Mouse (Mus musculus): ENCODE measurements around the gene Rnf217.

The Rnf217 gene

DNA sequence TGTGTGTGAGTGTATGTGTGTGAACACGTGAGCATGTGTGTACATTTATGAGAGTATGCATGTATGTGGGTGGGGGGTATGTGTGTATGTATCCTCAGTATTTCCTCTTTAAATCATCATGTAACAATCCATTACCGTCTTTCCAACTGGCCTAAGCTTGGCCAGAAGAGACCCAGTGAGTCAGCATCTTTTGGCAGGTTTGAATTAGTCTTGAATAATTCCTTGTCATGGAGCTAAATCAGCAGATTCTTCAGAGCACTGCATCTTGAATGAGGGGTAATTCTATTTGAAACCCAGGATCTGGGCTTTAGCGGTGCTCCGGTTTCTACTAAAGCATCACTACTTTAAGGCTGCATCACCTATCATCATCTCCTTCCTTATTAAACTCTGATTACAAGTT is 55.7 kb downstream of the Rnf217 start:
- no peak for DNase-seq

DNA sequence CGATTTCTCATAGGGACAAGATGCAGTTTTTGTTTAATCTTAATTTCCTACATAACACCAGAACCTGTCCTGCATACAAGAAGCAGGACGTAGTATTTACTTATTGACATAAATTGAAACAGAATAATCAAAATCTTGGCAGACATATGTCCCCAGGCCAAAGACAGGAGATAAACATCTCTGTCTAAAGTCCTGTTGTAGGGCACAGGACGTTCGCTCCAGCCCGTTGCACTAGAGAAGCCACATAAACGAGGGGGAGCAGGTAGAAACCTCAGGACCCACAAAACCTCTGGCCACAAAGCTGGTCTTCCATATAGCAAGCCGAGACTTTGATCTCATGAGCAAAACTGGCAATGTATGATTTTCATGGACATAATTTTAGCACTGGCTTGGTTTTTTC is 57.1 kb downstream of the Rnf217 start:
- DNase-seq: no peak

DNA sequence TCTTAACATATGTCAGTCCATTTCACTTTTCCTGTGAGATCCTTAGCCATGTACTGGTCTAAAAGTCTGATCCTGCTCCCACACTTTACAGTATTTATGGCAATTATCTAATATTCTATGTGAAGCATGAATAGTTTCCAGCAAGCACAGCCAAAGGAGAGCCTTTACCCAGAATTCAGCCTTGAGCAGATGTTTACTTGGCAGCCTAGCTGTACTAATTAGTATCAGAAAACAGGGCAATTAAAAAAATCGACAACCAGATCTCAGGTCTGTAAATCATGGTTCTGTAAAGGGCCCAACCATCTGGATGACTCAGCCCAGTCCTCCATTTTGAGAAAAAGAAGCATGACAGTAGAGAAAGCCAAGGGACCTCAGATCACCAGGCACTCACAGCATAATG is 57.6 kb downstream of the Rnf217 start:
- no peak for DNase-seq

DNA sequence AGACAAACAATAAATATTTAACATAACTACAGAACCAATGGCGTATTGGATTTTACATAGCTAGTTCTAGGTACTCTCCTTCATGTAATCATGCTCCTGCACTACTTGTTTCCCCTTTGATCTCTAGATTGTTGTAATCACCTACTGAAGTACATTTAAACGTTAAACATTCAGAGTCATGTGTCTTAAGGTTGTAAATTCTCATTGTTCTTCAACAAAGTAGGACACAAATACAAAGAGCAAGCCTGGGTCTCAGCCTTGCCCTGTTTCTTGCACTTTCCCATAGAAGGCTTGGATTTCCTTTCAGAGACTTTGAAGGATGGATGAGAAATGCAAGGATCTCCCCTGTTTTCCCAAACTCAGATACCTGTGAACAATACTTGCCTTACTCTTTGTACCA is 61.8 kb downstream of the Rnf217 start:
- DNase-seq: no peak

DNA sequence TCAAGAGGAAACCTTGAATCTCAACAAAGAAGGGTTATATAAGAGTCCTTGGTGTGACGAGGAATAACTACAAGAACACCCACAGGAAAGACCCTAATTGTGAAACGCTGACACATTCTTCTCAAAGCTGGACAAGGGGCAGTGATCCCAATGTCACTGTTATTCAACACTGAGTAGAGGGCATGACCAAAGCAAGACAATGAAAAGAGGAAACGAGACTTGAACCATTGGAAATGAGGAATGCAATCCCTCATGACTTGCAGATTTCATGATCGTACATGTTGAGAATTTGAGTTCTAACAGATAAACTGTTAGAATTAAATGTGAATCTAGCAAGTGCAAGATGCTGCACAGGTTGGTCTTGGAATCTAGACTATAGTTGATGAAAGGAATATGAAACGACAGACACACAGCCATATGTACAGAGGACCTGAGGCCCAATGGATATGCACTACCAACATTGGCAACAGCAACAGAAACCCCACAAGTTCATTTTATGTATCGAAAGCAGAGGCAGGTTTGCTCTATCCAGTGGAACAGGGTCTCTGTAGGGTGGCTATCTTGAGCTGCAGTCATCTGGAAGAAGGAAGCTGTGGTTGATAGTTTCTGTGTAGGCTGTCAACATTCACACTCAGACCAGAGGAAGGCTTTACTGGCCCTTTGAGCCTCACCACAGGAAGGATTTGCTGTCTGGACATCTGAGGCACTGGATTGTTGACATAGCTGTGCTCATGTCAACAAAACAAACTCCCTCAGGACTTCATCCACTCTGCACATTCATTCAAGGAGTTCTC is 64.6 kb downstream of the Rnf217 start:
- DNase-seq: no peak

DNA sequence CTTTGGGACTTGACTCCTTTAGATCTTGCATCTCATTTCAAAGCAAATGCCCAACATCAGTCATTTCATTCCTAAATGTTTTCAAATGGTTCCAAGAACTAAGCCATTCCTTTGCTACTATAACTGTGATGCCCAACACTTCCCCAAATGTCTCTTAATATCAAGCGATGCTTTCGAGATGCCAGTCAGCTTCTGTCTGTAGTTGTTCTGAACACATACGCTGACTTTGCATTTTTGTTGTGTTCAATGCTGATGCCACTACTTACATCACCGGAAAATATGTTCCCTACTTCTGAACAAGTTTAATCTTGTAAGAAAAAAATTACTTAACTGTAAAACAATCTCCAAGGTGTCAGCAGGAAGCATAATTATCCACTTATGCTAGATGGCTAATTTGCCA is 68.5 kb downstream of the Rnf217 start:
- DNase-seq: no peak

DNA sequence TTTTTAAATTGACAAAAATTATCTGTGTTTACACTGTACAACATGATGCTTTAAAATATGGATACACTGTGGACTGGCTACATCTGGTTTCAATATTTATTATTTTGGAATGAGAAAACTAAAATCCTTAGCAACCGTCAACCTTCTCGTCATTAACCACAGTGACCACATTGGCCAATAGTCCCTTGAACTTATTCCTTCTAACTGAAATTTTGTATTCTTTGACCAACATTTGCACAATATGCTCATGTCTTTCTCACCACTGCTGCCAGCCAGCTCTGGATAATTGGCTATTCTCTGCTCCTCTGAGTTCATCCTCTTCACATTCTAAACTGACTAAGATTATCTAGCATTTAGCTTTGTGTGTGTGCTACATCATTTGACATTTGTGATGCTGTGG is 69.6 kb downstream of the Rnf217 start:
- DNase-seq: no peak

DNA sequence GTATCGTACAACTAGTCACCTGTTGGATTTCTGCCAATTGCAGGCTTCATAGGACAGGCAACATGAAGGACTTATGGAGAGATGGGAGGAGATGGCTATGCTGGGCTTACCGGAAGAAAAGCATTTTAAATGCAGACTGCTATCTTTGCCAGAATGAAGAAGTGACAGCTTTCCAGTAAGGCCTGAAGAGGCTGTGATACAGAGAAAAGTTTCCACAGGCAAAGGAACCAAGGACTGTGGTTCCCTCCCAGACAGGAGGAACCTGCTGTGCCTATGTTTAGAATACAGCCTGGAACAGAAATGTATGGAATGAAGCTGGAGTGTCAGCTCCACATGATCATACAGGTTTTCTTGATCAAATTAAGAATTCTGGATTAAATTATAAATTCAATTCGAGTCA is 70.3 kb downstream of the Rnf217 start:
- no peak for DNase-seq

DNA sequence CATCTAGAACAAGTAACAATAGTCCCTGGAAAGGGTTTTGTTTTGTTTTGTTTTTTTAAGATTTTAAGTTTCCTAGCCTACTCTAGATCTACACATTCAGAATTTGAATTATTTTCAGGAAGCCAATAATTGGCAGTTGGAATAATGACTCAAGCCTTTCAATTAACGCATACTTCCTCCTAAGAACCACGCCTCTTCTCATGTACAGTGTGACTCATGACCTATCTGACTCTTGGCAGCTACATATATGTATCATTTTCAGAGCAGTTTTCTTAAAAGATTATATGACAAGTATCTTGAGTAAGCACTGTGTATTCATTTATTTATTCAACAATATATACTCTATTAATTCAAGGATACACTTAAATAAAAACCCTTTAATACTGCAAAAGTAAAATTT is 70.7 kb downstream of the Rnf217 start:
- no peak for DNase-seq

DNA sequence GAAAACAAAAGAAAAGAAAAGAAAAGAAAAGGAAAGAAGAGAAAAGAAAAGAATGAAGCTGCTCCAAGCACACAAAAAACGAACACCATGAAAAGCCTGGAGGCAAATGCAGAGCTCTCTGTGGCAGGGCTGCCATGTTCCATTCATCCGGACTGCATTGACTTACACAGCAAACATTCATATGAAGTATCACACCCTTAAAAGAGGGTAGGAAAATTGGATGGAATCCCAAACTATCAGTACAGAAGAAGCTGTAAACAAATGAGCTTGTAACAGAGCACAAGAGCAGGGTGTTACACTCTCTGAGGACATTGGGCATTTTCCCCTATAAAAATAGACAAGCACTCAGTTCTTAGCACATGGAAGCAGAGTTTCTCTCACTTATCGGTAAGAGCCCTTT is 71.8 kb downstream of the Rnf217 start:
- DNase-seq: no peak

DNA sequence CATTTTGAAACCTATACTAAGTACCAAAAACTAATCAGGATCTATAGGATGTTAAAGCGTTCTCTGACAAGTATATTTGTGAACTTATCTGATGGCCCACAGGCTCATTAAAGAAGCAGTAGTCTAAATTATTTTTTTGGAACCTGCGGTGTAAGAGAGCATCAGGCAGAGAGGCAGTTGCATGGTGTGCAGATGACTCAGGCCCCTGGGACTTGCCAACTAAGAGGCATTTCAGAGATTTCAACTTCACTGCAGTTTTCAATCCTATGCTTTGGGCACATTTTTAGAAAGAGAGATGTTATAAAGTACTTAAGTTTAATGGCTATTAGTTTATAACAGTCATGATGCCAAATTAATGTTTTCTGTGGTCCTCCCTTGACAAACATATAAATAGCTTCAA is 73.9 kb downstream of the Rnf217 start:
- DNase-seq: no peak

DNA sequence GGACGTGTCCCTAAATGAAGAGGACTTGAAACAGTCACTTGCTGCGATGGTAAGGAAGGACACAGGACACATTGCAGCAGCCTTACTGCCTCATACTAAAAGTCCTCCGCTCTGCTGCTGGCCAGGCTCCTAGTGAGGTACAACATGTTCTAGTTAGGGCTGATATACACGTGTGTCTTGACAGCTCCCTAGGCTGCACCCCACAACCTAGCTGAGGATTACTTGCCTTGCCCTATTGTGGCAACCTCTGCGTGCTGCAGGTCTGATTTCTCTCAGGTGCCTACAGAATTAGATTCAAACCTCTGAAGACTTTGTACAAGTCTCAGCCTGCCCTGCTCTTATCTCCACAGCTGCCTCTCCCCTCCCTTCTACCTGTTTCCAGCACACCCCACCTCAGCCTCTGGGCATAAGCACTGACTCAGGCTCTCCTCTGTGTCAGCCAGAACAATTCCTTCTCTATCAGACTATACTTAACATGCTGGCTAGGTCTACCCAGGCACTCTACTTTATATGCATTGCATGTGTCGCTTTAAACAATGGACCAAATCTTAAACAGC is 75.6 kb downstream of the Rnf217 start:
- DNase-seq: no peak

DNA sequence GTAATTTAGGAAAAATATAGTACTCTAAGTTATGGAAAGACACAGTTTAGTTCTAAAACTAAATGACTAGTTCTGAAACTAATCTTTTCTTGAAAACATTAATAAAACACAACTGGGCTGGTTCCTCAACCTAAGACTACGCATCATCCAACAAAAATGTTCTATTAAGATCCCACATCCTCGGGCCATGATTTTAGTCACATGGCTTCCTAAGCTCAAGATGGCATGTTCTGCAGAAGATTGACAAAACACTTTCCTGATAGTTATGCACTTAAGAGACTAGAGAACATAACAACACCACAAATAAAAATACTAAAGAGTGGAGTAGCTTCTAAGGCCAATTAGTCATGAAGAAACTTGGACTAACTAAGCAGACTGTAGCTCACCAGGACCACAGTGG is 76.2 kb downstream of the Rnf217 start:
- no peak for DNase-seq

DNA sequence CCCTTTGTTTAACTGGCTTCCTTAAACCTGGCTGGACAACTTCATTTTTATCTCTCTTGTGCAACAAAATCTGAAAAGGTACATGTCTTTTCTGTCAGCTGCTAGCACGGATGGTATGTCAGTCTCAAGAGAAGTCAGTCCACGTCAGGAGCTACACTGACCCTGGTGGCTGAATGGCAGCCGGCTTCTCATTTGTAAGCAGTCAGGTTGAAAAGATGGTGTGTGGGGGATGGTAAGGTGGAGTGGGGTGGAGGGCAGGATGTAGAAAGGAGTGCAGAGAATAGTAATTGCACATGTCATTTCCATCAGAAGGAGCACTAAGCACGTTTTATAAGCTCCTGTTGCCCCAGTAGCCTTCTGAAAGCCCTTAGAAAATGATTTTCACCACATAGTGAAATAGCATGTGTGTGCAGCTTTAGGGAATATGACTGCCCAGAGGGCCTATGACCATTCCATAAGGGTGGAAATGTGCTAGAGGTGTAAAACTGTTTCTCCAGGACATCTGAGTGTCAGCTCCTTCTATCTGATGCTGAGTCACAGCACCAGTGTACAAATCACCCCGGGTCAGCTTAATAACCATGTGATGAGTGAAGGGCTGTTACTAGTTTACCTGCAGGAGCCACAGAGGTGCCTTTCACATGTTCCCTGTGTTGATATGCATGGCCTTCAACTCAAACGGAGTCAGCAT is 80.5 kb downstream of the Rnf217 start:
- DNase-seq: no peak

DNA sequence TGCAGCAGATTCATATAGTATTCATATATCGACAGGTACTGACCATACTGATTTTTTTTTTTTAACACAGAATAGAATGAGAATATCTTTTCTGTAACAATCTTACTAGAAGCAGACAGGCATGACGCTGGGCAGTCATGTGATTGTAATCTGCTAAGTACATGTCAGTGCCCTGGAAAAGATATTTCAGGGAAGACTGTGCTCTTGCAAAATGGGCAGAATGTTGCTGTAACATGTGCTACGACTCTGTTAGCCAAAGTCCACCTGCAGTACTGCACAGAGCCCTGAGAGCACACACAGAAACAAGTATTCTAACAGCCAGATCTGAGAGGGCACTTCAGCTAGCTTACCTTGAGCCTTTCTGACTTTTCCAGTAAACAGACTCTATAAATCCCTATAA is 83.3 kb downstream of the Rnf217 start:
- no peak for DNase-seq

DNA sequence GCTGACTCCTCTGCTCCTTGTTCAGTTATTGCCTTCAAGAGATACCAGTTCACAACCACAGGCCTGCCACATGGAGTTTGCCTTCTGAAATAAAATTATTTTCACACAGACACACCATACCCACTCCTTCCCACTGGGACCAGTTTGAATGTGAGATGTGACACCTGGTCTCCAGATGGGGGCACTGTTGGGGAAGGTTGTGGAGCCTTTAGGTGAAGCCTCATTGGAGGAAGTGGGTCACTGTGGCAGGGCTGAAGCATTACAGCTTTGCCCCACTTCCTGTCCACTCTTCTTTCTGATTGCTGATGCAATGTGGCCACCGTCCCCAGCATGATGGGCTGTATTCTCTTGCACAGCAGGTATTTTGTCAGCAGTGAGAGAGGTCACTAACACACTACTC is 89.6 kb downstream of the Rnf217 start:
- DNase-seq: no peak

DNA sequence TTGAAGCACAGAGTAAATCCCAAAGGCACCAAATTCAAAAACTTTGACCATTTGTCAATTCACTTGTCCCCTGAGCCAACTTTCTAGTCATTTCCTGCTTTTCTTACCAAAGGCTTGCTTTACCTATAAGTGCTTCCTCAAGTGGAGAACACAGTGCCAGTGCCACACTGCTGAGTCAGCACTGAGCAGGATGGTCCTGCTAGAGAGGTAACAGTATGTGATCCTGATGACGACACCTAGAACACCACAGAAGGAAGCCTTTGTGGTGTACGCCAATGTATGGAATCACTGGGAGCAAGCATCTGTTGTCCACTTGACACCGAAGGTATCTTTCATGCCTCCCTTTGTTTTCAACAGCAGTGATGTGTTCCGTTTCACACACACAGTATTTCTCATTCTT is 90.8 kb downstream of the Rnf217 start:
- no peak for DNase-seq

DNA sequence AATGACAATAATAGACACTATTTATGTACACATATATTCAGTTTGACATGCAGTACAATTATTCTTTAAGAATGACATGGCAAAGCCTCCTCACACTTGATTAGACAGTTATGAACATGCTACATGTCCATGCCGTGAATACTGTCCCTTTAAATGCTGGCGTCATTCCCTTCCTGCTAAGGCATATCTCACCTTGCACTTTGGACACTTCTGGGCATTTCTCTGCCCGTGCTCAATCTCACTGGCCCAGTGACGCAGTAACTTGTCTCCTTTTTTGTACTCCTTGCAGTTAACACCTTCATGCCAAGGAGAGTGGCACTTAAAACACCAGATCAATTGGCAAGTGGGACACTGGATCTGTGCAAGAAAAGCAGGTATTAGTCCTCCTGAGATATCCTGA is 91.8 kb downstream of the Rnf217 start:
- no peak for DNase-seq

DNA sequence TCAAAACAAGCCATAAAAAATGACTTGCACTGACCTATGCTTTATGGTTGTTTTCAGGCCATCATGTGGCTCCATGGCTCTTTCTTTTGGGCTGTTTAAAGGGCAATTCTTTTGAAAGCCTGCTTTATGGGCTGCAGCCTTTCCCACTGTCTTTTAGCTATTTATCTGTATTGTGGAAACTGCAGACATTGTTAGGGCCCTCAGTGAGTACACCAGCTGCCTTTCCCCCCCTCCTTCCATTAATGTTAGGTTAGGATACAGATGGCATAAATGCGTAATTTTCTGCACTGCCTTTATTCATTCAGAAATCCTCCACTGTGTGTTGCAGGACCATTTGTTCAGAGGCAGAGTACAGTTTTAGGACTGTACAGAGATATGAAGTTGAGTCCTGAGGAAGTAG is 93.1 kb downstream of the Rnf217 start:
- DNase-seq: no peak

DNA sequence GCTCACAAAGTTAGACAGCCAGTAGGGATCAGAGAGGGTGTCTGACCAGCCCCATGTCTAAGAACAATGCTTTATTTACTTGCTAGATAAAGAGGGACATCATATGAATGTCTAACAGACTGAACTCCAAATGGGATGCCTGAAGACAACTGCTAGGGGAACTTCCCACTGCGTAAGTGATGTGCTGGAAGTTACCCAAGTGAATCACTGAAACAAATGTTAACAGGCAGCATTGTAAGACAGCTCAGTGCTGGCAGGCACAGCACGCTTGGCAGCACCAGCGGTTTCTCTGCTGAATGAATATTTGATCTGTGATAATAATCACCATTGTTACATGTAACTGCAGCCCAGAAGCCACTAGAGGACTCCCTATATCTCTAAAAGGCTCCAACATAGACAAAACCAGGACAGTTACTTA is 104.8 kb downstream of the Rnf217 start:
- DNase-seq: peak; percentile 79

DNA sequence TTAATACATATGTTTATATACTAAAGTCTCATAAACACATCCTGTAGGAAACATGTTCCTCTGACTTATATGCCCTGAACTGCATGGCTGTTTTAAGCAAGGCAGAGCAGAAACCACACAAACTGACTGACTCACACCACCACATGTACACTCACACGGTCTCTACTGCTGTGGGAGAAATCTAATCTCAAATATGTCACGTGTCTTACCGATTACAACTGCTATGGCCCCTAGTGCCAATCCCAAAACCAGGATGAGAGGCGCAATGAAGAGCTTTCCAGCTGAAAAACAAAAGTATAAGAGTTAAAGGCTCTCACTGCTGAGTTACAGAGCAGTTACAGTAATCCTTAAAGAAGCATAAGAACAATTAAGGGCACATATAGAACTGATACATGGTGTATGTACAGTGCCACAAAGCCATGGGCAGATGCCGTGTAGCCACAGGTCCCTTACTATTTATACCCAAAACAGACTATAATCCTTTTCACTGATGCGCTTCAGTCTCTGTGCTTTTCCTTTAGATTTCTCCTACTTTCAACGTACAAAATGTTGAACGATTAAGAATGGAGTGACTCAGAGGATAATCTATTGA is 105.3 kb downstream of the Rnf217 start:
- DNase-seq: no peak

DNA sequence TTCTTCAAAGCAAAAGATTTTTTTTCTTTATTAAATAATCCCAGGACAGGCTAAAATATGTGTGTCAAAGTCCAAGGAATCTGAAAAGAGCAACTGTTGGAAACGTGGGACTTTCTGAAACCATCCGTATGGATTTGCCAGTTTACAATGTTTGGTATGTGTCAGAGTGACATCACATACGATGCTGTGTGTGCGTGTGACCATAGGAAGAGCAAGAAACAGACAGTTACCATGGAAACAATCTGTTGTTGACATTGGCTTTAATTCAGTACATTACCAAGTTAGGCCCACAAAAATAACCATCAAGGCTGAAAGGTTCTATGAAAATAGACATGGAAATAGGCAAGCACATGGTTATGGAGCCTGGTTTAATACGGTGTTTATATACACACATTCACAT is 107.3 kb downstream of the Rnf217 start:
- no peak for DNase-seq

DNA sequence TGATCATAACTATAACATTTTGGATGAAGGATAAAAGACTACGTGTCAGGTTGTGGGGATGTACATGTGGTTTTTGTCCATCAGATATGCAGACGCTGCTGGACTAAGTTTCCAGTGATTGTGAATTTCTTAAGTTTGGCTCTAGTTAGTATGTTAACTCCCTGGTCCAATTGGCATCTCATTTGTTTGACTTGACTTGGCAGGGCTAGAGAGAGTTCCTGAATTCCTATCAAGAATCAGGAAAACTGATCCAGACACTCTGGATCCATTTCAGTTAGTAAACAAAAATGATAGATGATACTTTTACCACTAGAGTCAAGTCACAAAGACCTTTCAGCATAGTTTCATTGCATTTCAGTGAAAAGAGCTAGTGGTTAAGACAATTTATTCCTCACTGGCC is 112.1 kb downstream of the Rnf217 start:
- no peak for DNase-seq

DNA sequence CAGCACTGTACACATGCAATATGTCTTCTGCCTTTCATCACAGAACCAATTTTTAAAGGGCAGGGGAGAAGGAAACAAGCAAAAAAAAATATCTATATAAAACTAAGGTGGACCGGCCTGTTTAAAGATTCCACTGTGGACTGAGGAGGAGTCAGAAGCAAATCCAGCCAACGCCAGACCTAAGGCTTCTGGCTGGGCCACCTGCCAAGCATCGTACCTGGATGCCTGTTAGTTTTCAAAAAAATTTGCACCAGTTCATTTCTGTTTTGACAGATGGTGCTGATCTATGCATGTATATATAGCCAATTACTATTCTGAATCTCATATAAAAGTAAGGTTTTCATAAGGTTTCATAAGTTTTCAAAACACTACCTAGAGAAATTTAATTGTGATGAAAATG is 113.2 kb downstream of the Rnf217 start:
- peak; percentile 60 for DNase-seq
